Mouse (Mus musculus) embryonic facial prominence, embryonic 11.5 days (tissue): ENCODE data around the gene Ppm1j. TPM values are rescaled to one million over a fixed set of nuclear protein-coding genes. Genes with fewer than 3 reads are reported as not detected.

Source experiments
- ATAC-seq: fragments of 200-750 bp; cut with Nextera tagmentation; replicated peaks from 2 replicates; pipeline ENCODE4 v1.8.0; 2017; ENCODE audit warnings: low read depth; ENCODE audit not compliant: insufficient number of reproducible peaks, low FRiP score, low TSS enrichment
- DNase-seq: peaks from one replicate; pipeline ENCODE4 v3.0.0-alpha.2; 2015; ENCODE audit warnings: low spot score
- H3K27ac ChIP-seq: fragments of 300-500 bp; sonication (generic); replicated peaks from 2 replicates; pipeline ENCODE4 v1.5.1; 2014; ENCODE audit warnings: mild to moderate bottlenecking, low read depth, low read length, control low read depth
- H3K27me3 ChIP-seq: fragments of 300-500 bp; sonication (generic); 2 replicates; pipeline ENCODE4 v1.6.1; 2014; ENCODE audit warnings: mild to moderate bottlenecking, low read length, moderate library complexity, mixed read lengths; ENCODE audit not compliant: control insufficient read depth, insufficient read depth
- H3K36me3 ChIP-seq: fragments of 300-500 bp; sonication (generic); replicated peaks from 2 replicates; pipeline ENCODE4 v1.6.1; 2014; ENCODE audit warnings: low read depth, mild to moderate bottlenecking, low read length, moderate library complexity, mixed read lengths; ENCODE audit not compliant: control insufficient read depth, insufficient read depth
- H3K4me1 ChIP-seq: fragments of 300-500 bp; sonication (generic); 2 replicates; pipeline ENCODE4 v1.6.1; 2014; ENCODE audit warnings: low read length, mixed read lengths; ENCODE audit not compliant: control insufficient read depth, insufficient read depth
- H3K4me2 ChIP-seq: fragments of 300-500 bp; sonication (generic); 2 replicates; pipeline ENCODE4 v1.6.1; 2014; ENCODE audit warnings: low read depth, mild to moderate bottlenecking, control low read depth, low read length, moderate library complexity
- H3K4me3 ChIP-seq: fragments of 300-500 bp; sonication (generic); 2 replicates; pipeline ENCODE4 v1.5.1; 2014; ENCODE audit warnings: low read depth, low read length, control low read depth
- H3K9ac ChIP-seq: fragments of 300-500 bp; sonication (generic); replicated peaks from 2 replicates; pipeline ENCODE4 v1.6.1; 2014; ENCODE audit warnings: mild to moderate bottlenecking, control low read depth, low read length
- H3K9me3 ChIP-seq: fragments of 300-500 bp; sonication (generic); replicated peaks from 2 replicates; pipeline ENCODE4 v1.6.1; 2016; ENCODE audit warnings: mild to moderate bottlenecking, low read length, inconsistent platforms, mixed read lengths; ENCODE audit not compliant: control insufficient read depth
- WGBS: fragments of 180-500 bp; shearing (Covaris S2); extraction: QIAGEN DNeasy Blood & Tissue Kit; methylation state at CpG from one replicate; pipeline ENCODE4 v1.1.7; 2014; 5-methylcytosine and 5-hydroxymethylcytosine counted together
- polyA plus RNA-seq: library from polyadenylated mRNA; unstranded; fragments of >200 nt; fragmentation: Nextera tagmentation; extraction: Ambion mirVana; gene quantifications from 2 replicates; pipeline ENCODE4 v1.2.1, GENCODE M21; 2014

The Ppm1j gene
- polyA plus RNA-seq, 1 experiment from 2014 or later, result 2.1 TPM

- peak overlapping the region; percentile 87 for H3K4me2 ChIP-seq
- H3K36me3 ChIP-seq, result no peaks in the 10 kb centered on the region
- peak overlapping the region; percentile 92 for H3K4me3 ChIP-seq
- under 1% methylated on average over 46 of the region's 46 CpGs for WGBS
- peak overlapping the region; percentile 92 for H3K27ac ChIP-seq
- peak overlapping the region; percentile 83 for H3K9ac ChIP-seq
- ATAC-seq (peak; percentile 82), DNase-seq (peak; percentile 67)
- no peaks in the 10 kb centered on the region for H3K4me1 ChIP-seq
- no peaks in the 10 kb centered on the region for H3K9me3 ChIP-seq
- no peaks in the 10 kb centered on the region for H3K27me3 ChIP-seq
These were observed 36.7 kb downstream of the Ppm1j start for GRCm38 (mm10) chr3:104817481-104817990.

GRCm38 (mm10) chr3:104817991-104818748 lies 37.3 kb downstream of the Ppm1j start, which contains the start of gene Mov10:
Gene Mov10, minus strand, starts transcription at chr3:104818563.
- H3K4me3 ChIP-seq, result peak within 1 kb of the TSS; percentile 92
- peak within 1 kb of the TSS; percentile 92 for H3K27ac ChIP-seq
- H3K9ac ChIP-seq, result peak within 1 kb of the TSS; percentile 83
- H3K9me3 ChIP-seq, result no peaks in the 10 kb centered on the region
- no peaks in the 10 kb centered on the region for H3K36me3 ChIP-seq
- no peaks in the 10 kb centered on the region for H3K4me1 ChIP-seq
- ATAC-seq (peak; percentile 68), DNase-seq (peak; percentile 80)
- peak within 1 kb of the TSS; percentile 87 for H3K4me2 ChIP-seq
- H3K27me3 ChIP-seq, result no peaks in the 10 kb centered on the region
- WGBS, result 0% methylated on average over 38 of the region's 40 CpGs

- WGBS, result 5% methylated on average over 3 of the region's 3 CpGs
- H3K27ac ChIP-seq, result peak overlapping the region; percentile 92; the same call in 1 of the 2 replicates
- no peak for DNase-seq
- no peaks in the 10 kb centered on the region for H3K9me3 ChIP-seq
- H3K4me2 ChIP-seq, result peak overlapping the region; percentile 87
- no peak for ATAC-seq
- no peaks in the 10 kb centered on the region for H3K27me3 ChIP-seq
- peak overlapping the region; percentile 92 for H3K4me3 ChIP-seq
- H3K9ac ChIP-seq, result peak overlapping the region; percentile 83
- no peaks in the 10 kb centered on the region for H3K36me3 ChIP-seq
- H3K4me1 ChIP-seq, result no peaks in the 10 kb centered on the region
These were observed 37.9 kb downstream of the Ppm1j start for GRCm38 (mm10) chr3:104818749-104819134.

GRCm38 (mm10) chr3:104820426-104820825 lies 39.6 kb downstream of the Ppm1j start:
- DNase-seq, result no peak
- 53% methylated on average over 1 of the region's 1 CpGs for WGBS
- no peak for ATAC-seq

GRCm38 (mm10) chr3:104822413-104822812 lies 41.6 kb downstream of the Ppm1j start:
- H3K27ac ChIP-seq, result no peak overlapping the region
- H3K4me2 ChIP-seq, result no peak overlapping the region
- no peaks in the 10 kb centered on the region for H3K27me3 ChIP-seq
- no peak for DNase-seq
- 88% methylated on average over 3 of the region's 3 CpGs for WGBS
- no peaks in the 10 kb centered on the region for H3K4me1 ChIP-seq
- no peak overlapping the region for H3K4me3 ChIP-seq
- ATAC-seq, result no peak
- no peak overlapping the region for H3K9ac ChIP-seq
- H3K36me3 ChIP-seq, result no peaks in the 10 kb centered on the region
- no peaks in the 10 kb centered on the region for H3K9me3 ChIP-seq

More at GRCm38 (mm10) chr3:104820426-104820825, 39.6 kb downstream of the Ppm1j start:
- H3K4me1 ChIP-seq, result no peaks in the 10 kb centered on the region
- H3K9me3 ChIP-seq, result no peaks in the 10 kb centered on the region
- H3K27ac ChIP-seq, result no peak overlapping the region
- no peaks in the 10 kb centered on the region for H3K36me3 ChIP-seq
- no peak overlapping the region for H3K4me2 ChIP-seq
- no peaks in the 10 kb centered on the region for H3K27me3 ChIP-seq
- H3K9ac ChIP-seq, result no peak overlapping the region
- H3K4me3 ChIP-seq, result no peak overlapping the region

Other genes with a start within 250 kb of the Ppm1j start
- 45.9 and 46.6 TPM in 2 replicates for gene Slc16a1, start 142.4 kb upstream of the Ppm1j start, polyA plus RNA-seq
- gene Fam19a3, start 784 bp downstream of the Ppm1j start, polyA plus RNA-seq, result 0.13 TPM in 1 of 2 replicates, not detected in the other
- gene Rhoc, start 7.3 kb downstream of the Ppm1j start, polyA plus RNA-seq, result 127 and 129 TPM in 2 replicates
- gene Mov10, start 37.5 kb downstream of the Ppm1j start, polyA plus RNA-seq, result 36.4 and 47.8 TPM in 2 replicates
- gene St7l, start 82.9 kb downstream of the Ppm1j start, polyA plus RNA-seq, result 35.5 and 39.7 TPM in 2 replicates
- 232 and 250 TPM in 2 replicates for gene Capza1, start 83.4 kb downstream of the Ppm1j start, polyA plus RNA-seq
- gene Wnt2b, start 180.9 kb downstream of the Ppm1j start, polyA plus RNA-seq, result 0.87 and 1.5 TPM in 2 replicates